ENCODE assay signal across 9 mouse cellular contexts in genomic region chr13:56735212-56735875, GRCm38 (mm10). TPM values are rescaled to one million over a fixed set of nuclear protein-coding genes. Genes with fewer than 3 reads are reported as not detected.
A peak's percentile ranks its signal among the peaks of the same experiment; 100 is the strongest.
DNase-seq lines count a peak whose midpoint lies in the region; ATAC-seq and TF ChIP-seq lines count a peak whose summit lies in the region.
"Had no signal": no experiment of that assay in that cellular context is flagged by ENCODE, and none has a peak within 500 bp of the region (broad histone marks: within the 10 kb centered on the region; RNA-seq: fewer than 3 reads in every experiment).

No protein-coding gene starts in this region.

- 58% methylated on average over 6 of the region's 6 CpGs for WGBS in midbrain, postnatal 0 days
- 76% methylated on average over 6 of the region's 6 CpGs for WGBS in midbrain, embryonic 10.5 days

- H3K36me3 ChIP-seq in midbrain, postnatal 0 days (ENCODE audit: insufficient read depth, low read length): peaks cover 43% of the 10 kb centered on the region
- peaks cover 99% of the 10 kb centered on the region for H3K36me3 ChIP-seq in midbrain, embryonic 10.5 days

- no peaks in the 10 kb centered on the region for H3K4me1 ChIP-seq in midbrain, postnatal 0 days (ENCODE audit: insufficient read depth, low read length)
- H3K4me1 ChIP-seq in midbrain, embryonic 10.5 days: no peaks in the 10 kb centered on the region

- ATAC-seq in midbrain, postnatal 0 days (ENCODE audit: low FRiP score): no peak

- H3K27ac ChIP-seq in midbrain, postnatal 0 days (ENCODE audit: low read depth, low read length): no peak overlapping the region
- H3K27ac ChIP-seq in midbrain, embryonic 10.5 days (replicated peaks): no peak overlapping the region

- peak; percentile 47 for DNase-seq in gastrocnemius, adult 18-20 months (ENCODE audit: low spot score)
- DNase-seq in gastrocnemius, postnatal 10 days: no peak
- peak; percentile 62 for DNase-seq in midbrain, postnatal 0 days (ENCODE audit: low spot score)
- no peak for DNase-seq in midbrain, embryonic 10.5 days (ENCODE audit: low spot score)
- DNase-seq in adrenal gland, postnatal 10 days: peak; percentile 50
- DNase-seq in kidney, postnatal 10 days: peak; percentile 47
- DNase-seq in retina, postnatal 1 day: peak; percentile 50
- DNase-seq in spleen, postnatal 14 days (ENCODE audit: low spot score in 2 of 2): no peak

- H3K9ac ChIP-seq in midbrain, postnatal 0 days (replicated peaks; ENCODE audit: low read length, poor library complexity, severe bottlenecking): no peak overlapping the region

- peak; percentile 75 for TF ChIP-seq CTCF in midbrain, postnatal 0 days (IDR thresholded peaks at IDR 0.05)

- no peaks in the 10 kb centered on the region for H3K9me3 ChIP-seq in midbrain, postnatal 0 days (ENCODE audit: low read length)
- no peaks in the 10 kb centered on the region for H3K9me3 ChIP-seq in midbrain, embryonic 10.5 days (replicated peaks)

- no peak overlapping the region for H3K4me3 ChIP-seq in midbrain, postnatal 0 days (ENCODE audit: low read depth, low read length)
- no peak overlapping the region for H3K4me3 ChIP-seq in midbrain, embryonic 10.5 days

- no peak overlapping the region for H3K4me2 ChIP-seq in midbrain, postnatal 0 days (ENCODE audit: low read depth, low read length, poor library complexity, severe bottlenecking)

- H3K27me3 ChIP-seq in midbrain, postnatal 0 days (ENCODE audit: insufficient read depth, low read length): no peaks in the 10 kb centered on the region
- no peaks in the 10 kb centered on the region for H3K27me3 ChIP-seq in midbrain, embryonic 10.5 days (ENCODE audit: low read depth, poor library complexity, severe bottlenecking)

RNA-seq across cellular contexts. Expression of gene Gm45623, which starts 18.3 kb away (rescaled TPM):
- total RNA-seq in gastrocnemius, adult 18-20 months (2021): not detected
- not detected for total RNA-seq in gastrocnemius, postnatal 10 days (2021)
- total RNA-seq in midbrain, postnatal 0 days (2014; rRNA removed): 7.9 and 11.3 TPM in 2 replicates
- 2.0 and 2.2 TPM in 2 replicates for polyA plus RNA-seq in midbrain, postnatal 0 days (2015; fragmentation: Nextera tagmentation; extraction: Ambion mirVana)
- polyA plus RNA-seq in midbrain, embryonic 10.5 days (2016; fragmentation: Nextera tagmentation; extraction: Ambion mirVana): not detected in 2 replicates
- total RNA-seq in adrenal gland, postnatal 10 days (2021): under 1 TPM in 1 of 2 experiments, not detected in 1; 0.24 TPM
- total RNA-seq: hematopoietic stem cell, adult 5-6 weeks had no signal

RNA-seq across cellular contexts. Expression of gene Smad5, which starts 32.5 kb away (rescaled TPM):
- total RNA-seq in gastrocnemius, adult 18-20 months (2021): 10 to 100 TPM; 18.2 to 24.3 TPM
- 10 to 100 TPM; 31.7 to 38.2 TPM for total RNA-seq in gastrocnemius, postnatal 10 days (2021)
- total RNA-seq in midbrain, postnatal 0 days (2014; rRNA removed): 37.4 and 40.6 TPM in 2 replicates
- 10.7 and 14.8 TPM in 2 replicates for polyA plus RNA-seq in midbrain, postnatal 0 days (2015; fragmentation: Nextera tagmentation; extraction: Ambion mirVana)
- polyA plus RNA-seq in midbrain, embryonic 10.5 days (2016; fragmentation: Nextera tagmentation; extraction: Ambion mirVana): 30.6 and 35.9 TPM in 2 replicates
- total RNA-seq in adrenal gland, postnatal 10 days (2021): 10 to 100 TPM; 51.6 to 59.0 TPM

Comparison
In these comparisons a context has a peak if more than half of its experiments do, and no peak if none do; other contexts are left out.
1. DNase-seq: peak in gastrocnemius, adult 18-20 months (single experiment), midbrain, postnatal 0 days (single experiment), adrenal gland, postnatal 10 days (single experiment), kidney, postnatal 10 days (single experiment) and retina, postnatal 1 day (single experiment); none in gastrocnemius, postnatal 10 days (single experiment), midbrain, embryonic 10.5 days (single experiment) and spleen, postnatal 14 days (0 of 2).